Mouse (Mus musculus): ENCODE data around the gene Sox5. TPM values are rescaled to one million over a fixed set of nuclear protein-coding genes. Genes with fewer than 3 reads are reported as not detected.

Gene Sox5
- 32.0 and 34.8 TPM in 2 replicates for polyA plus RNA-seq (2015; fragmentation: Nextera tagmentation; extraction: Ambion mirVana)

GRCm38 (mm10) chr6:144781431-144782030 lies at the start of gene Sox5:
Gene Sox5, minus strand, starts transcription at chr6:144781977.
- Histone ChIP-seq H3K4me3 (replicated peaks) (peak within 1 kb of the TSS; percentile 55), H3K27me3 (replicated peaks) (no peaks in the 10 kb centered on the region), H3K9ac (replicated peaks) (peak within 1 kb of the TSS; percentile 70), H3K9me3 (replicated peaks) (no peaks in the 10 kb centered on the region), H3K36me3 (no peaks in the 10 kb centered on the region), H3K4me1 (peaks cover 28% of the 10 kb centered on the region), H3K27ac (replicated peaks) (peak within 1 kb of the TSS; percentile 75), H3K4me2 (peak within 1 kb of the TSS; percentile 78)
- peak; percentile 79 for ATAC-seq (ENCODE audit: low FRiP score)
- under 1% methylated on average over 41 of the region's 47 CpGs for WGBS

- H3K9ac ChIP-seq (replicated peaks): no peak overlapping the region
- H3K36me3 ChIP-seq: no peaks in the 10 kb centered on the region
- H3K27ac ChIP-seq (replicated peaks): no peak overlapping the region
- no peaks in the 10 kb centered on the region for H3K9me3 ChIP-seq (replicated peaks)
- H3K27me3 ChIP-seq (replicated peaks): no peaks in the 10 kb centered on the region
- no peak overlapping the region for H3K4me2 ChIP-seq
- no peaks in the 10 kb centered on the region for H3K4me1 ChIP-seq
- H3K4me3 ChIP-seq (replicated peaks): no peak overlapping the region
- WGBS: 96% methylated on average over 6 of the region's 6 CpGs
- no peak for ATAC-seq (ENCODE audit: low FRiP score)
Measured at GRCm38 (mm10) chr6:144825018-144825602, 43.3 kb upstream of the Sox5 start.

- no peak overlapping the region for H3K27ac ChIP-seq (replicated peaks)
- H3K9me3 ChIP-seq (replicated peaks): no peaks in the 10 kb centered on the region
- no peaks in the 10 kb centered on the region for H3K4me1 ChIP-seq
- ATAC-seq (ENCODE audit: low FRiP score): no peak
- H3K36me3 ChIP-seq: no peaks in the 10 kb centered on the region
- H3K9ac ChIP-seq (replicated peaks): no peak overlapping the region
- no peak overlapping the region for H3K4me2 ChIP-seq
- 78% methylated on average over 12 of the region's 12 CpGs for WGBS
- H3K27me3 ChIP-seq (replicated peaks): no peaks in the 10 kb centered on the region
- H3K4me3 ChIP-seq (replicated peaks): no peak overlapping the region
Measured at GRCm38 (mm10) chr6:144824153-144824552, 42.4 kb upstream of the Sox5 start.

GRCm38 (mm10) chr6:144822594-144822993 lies 40.8 kb upstream of the Sox5 start:
- WGBS: 72% methylated on average over 14 of the region's 14 CpGs
- Histone ChIP-seq H3K4me2 (no peak overlapping the region), H3K4me3 (replicated peaks) (no peak overlapping the region), H3K9ac (replicated peaks) (no peak overlapping the region), H3K27ac (replicated peaks) (no peak overlapping the region), H3K36me3 (no peaks in the 10 kb centered on the region), H3K27me3 (replicated peaks) (no peaks in the 10 kb centered on the region), H3K9me3 (replicated peaks) (no peaks in the 10 kb centered on the region), H3K4me1 (no peaks in the 10 kb centered on the region)
- ATAC-seq (ENCODE audit: low FRiP score): no peak

DNA sequence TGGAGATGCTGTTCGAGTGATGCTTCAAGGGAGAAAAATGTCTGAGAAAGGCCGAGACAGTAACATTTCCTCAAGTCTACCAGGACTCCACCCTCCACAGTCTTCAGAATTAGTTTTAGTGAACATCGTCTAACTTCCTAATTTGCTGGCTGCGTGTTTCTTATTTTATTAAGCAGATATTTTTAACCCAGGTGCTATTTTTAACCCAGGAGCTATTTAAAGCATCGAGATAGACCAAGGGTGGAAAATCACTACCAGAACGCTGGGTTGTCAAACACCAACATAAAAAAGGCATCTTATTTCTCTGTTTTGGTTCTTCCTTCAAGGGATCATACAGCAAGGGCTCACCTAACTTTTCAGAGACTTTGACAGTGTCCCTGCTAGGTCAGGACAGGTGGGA lies 39.2 kb upstream of the Sox5 start:
- H3K36me3 ChIP-seq: no peaks in the 10 kb centered on the region
- no peaks in the 10 kb centered on the region for H3K4me1 ChIP-seq
- WGBS: 90% methylated on average over 6 of the region's 6 CpGs
- H3K27me3 ChIP-seq (replicated peaks): no peaks in the 10 kb centered on the region
- no peaks in the 10 kb centered on the region for H3K9me3 ChIP-seq (replicated peaks)
- no peak overlapping the region for H3K4me3 ChIP-seq (replicated peaks)
- H3K27ac ChIP-seq (replicated peaks): no peak overlapping the region
- no peak overlapping the region for H3K4me2 ChIP-seq
- H3K9ac ChIP-seq (replicated peaks): no peak overlapping the region
- ATAC-seq (ENCODE audit: low FRiP score): no peak

DNA sequence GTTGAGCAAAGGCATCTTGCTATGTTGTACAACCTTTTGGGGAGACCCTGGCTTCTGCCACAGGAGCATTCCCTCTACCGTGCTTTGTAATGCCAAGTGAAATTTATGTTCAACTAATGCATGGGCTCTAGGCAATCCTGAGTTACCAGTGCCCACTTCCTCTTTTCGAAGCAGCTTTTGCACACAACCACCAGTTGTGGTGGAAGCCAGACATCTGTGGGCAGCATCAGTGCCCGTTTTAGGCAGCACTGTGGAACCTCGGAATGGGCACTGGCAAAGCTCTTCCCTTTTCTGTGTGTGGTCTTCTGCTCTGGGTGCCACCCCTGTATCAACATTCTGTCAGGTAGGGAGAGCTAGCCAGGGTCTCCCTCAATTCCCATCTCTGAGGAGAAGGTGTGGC lies 36.2 kb upstream of the Sox5 start:
- Histone ChIP-seq H3K4me3 (replicated peaks) (no peak overlapping the region), H3K4me2 (no peak overlapping the region), H3K4me1 (0 out of 2 replicates have a peak, but pooled peaks cover 5% of the 10 kb centered on the region), H3K9me3 (replicated peaks) (no peaks in the 10 kb centered on the region), H3K27ac (replicated peaks) (no peak overlapping the region), H3K9ac (replicated peaks) (no peak overlapping the region), H3K36me3 (no peaks in the 10 kb centered on the region), H3K27me3 (replicated peaks) (no peaks in the 10 kb centered on the region)
- ATAC-seq (ENCODE audit: low FRiP score): no peak
- WGBS: 85% methylated on average over 4 of the region's 4 CpGs

DNA sequence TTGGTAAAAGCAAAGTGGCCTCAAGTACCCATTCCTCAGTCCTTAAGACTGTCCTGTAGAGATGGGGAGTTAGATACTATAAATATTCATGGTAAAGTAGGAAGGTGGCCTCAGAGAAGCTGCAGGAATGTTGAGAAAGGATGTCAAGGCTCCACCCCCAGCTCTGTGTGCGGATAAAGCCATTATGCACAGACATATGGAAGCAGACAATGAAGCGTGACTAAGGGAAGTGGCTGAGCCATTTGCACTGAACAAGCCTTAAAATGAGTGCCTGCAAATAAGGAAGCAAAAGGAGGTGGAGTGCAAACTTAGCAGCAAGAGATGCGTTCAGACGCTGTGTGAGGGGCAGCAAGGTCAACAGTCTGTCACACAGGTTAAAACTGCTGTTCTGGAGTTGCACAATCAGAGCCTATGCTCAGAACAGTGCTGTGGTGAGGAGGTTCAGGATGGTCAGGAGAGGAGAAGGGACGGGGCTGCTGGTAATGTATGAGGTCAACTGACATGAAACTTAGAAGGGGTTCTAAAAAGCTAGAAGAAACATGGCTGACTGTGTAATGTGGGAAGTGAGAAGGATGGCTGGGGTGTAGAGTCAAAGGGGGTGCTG lies 35.7 kb upstream of the Sox5 start:
- Histone ChIP-seq H3K27me3 (replicated peaks) (no peaks in the 10 kb centered on the region), H3K4me2 (no peak overlapping the region), H3K4me3 (replicated peaks) (no peak overlapping the region), H3K36me3 (no peaks in the 10 kb centered on the region), H3K4me1 (0 out of 2 replicates have a peak, but pooled peaks cover 5% of the 10 kb centered on the region), H3K9me3 (replicated peaks) (no peaks in the 10 kb centered on the region), H3K27ac (replicated peaks) (no peak overlapping the region), H3K9ac (replicated peaks) (no peak overlapping the region)
- 53% methylated on average over 5 of the region's 5 CpGs for WGBS
- no peak for ATAC-seq (ENCODE audit: low FRiP score)

GRCm38 (mm10) chr6:144815542-144815941 lies 33.8 kb upstream of the Sox5 start:
- H3K4me3 ChIP-seq (replicated peaks): no peak overlapping the region
- ATAC-seq (ENCODE audit: low FRiP score): no peak
- H3K27me3 ChIP-seq (replicated peaks): no peaks in the 10 kb centered on the region
- H3K36me3 ChIP-seq: no peaks in the 10 kb centered on the region
- H3K27ac ChIP-seq (replicated peaks): no peak overlapping the region
- WGBS: 58% methylated on average over 5 of the region's 5 CpGs
- H3K4me2 ChIP-seq: no peak overlapping the region
- H3K4me1 ChIP-seq: 0 out of 2 replicates have a peak, but pooled peaks cover 5% of the 10 kb centered on the region
- H3K9ac ChIP-seq (replicated peaks): no peak overlapping the region
- no peaks in the 10 kb centered on the region for H3K9me3 ChIP-seq (replicated peaks)

DNA sequence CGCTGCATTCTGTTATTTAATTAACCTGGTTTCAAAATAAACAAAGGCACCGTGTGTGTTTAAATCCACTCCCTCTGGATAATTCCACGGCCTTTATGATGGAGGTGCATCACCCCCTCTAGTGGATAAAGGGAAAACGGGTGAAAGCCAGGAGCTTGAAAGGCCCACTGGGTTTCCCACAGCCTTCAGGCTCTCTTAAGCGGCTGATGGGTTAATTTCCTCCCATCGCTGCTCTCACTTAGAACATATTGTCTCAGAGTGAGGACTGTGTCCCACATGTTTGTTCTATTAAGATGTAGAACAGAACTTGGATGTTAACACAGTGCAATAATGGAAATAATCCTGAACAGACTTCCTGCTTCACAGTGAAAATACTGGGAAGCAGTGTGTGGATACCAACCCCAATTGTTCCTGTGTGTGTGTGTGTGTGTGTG lies 33.2 kb upstream of the Sox5 start:
- H3K27ac ChIP-seq (replicated peaks): no peak overlapping the region
- H3K4me2 ChIP-seq: no peak overlapping the region
- no peaks in the 10 kb centered on the region for H3K27me3 ChIP-seq (replicated peaks)
- 0 out of 2 replicates have a peak, but pooled peaks cover 5% of the 10 kb centered on the region for H3K4me1 ChIP-seq
- H3K4me3 ChIP-seq (replicated peaks): no peak overlapping the region
- ATAC-seq (ENCODE audit: low FRiP score): peak; percentile 63; the same call in 1 of the 2 replicates
- 4% methylated on average over 6 of the region's 6 CpGs for WGBS
- H3K9me3 ChIP-seq (replicated peaks): no peaks in the 10 kb centered on the region
- H3K9ac ChIP-seq (replicated peaks): no peak overlapping the region
- no peaks in the 10 kb centered on the region for H3K36me3 ChIP-seq

GRCm38 (mm10) chr6:144804321-144804720 lies 22.5 kb upstream of the Sox5 start:
- no peak for ATAC-seq (ENCODE audit: low FRiP score)
- 91% methylated on average over 5 of the region's 5 CpGs for WGBS
- Histone ChIP-seq H3K9me3 (replicated peaks) (no peaks in the 10 kb centered on the region), H3K27ac (replicated peaks) (no peak overlapping the region), H3K4me3 (replicated peaks) (no peak overlapping the region), H3K9ac (replicated peaks) (no peak overlapping the region), H3K27me3 (replicated peaks) (no peaks in the 10 kb centered on the region), H3K4me1 (no peaks in the 10 kb centered on the region), H3K36me3 (no peaks in the 10 kb centered on the region), H3K4me2 (no peak overlapping the region)

DNA sequence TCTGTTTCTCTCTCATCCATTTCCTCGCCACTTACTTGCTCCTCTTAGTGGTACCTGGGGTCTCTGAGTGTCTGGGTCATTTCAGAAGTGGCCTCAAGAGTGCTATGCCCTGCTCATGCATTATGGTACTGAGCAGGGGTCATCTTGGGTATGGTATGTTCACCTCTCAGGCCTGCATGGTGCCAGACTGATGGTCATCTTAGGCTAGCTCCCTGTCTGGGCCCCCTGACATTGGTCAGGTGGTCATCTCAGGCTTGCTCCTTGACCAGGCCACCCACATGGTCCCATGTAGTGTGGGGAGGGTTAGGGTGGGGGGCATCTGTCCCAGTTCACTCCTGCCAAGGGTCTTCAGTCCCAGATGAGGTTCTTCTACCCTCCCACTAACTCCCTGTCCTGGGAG lies 21.3 kb upstream of the Sox5 start:
- no peak overlapping the region for H3K4me2 ChIP-seq
- no peak overlapping the region for H3K4me3 ChIP-seq (replicated peaks)
- 94% methylated on average over 1 of the region's 1 CpGs for WGBS
- no peaks in the 10 kb centered on the region for H3K27me3 ChIP-seq (replicated peaks)
- H3K4me1 ChIP-seq: no peaks in the 10 kb centered on the region
- H3K27ac ChIP-seq (replicated peaks): no peak overlapping the region
- ATAC-seq (ENCODE audit: low FRiP score): no peak
- H3K9me3 ChIP-seq (replicated peaks): no peaks in the 10 kb centered on the region
- H3K9ac ChIP-seq (replicated peaks): no peak overlapping the region
- H3K36me3 ChIP-seq: no peaks in the 10 kb centered on the region

DNA sequence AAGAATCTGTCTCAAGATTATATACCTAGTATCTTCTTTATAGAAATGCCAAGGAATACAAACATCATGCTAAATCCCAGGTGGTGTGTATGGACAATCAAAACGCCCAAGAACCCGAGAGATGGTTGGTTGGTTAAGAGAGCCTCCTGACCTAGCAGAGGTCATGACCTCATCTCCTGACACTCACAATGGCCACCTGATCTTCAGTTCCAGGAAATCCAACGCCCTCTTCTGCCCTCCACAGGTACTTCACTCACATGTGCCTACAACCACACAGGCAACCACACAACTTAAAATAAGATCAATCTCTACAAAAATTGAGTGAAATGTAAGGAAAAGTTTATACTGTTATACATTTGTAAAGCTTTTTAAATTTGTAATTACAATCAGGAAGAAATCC lies 12.6 kb upstream of the Sox5 start:
- Histone ChIP-seq H3K36me3 (no peaks in the 10 kb centered on the region), H3K27ac (replicated peaks) (no peak overlapping the region), H3K4me3 (replicated peaks) (no peak overlapping the region), H3K4me2 (no peak overlapping the region), H3K27me3 (replicated peaks) (no peaks in the 10 kb centered on the region), H3K4me1 (no peaks in the 10 kb centered on the region), H3K9ac (replicated peaks) (no peak overlapping the region), H3K9me3 (replicated peaks) (no peaks in the 10 kb centered on the region)
- 70% methylated on average over 3 of the region's 3 CpGs for WGBS
- no peak for ATAC-seq (ENCODE audit: low FRiP score)

Measured in neural tube, embryonic 15.5 days (tissue).